Mouse (Mus musculus) bone marrow macrophage, adult 2 months (primary cell): ENCODE measurements around the gene Pxn. TPM values are rescaled to one million over a fixed set of nuclear protein-coding genes. Genes with fewer than 3 reads are reported as not detected.
A peak's percentile ranks its signal among the peaks of the same experiment; 100 is the strongest.

Experiments used
- H3K27ac ChIP-seq: 2 replicates; pipeline ENCODE4 v1.5.1; 2012; ENCODE audit warnings: low read depth, low read length; ENCODE audit not compliant: insufficient read depth
- H3K4me1 ChIP-seq: 2 replicates; pipeline ENCODE4 v1.6.1; 2012; ENCODE audit warnings: low read length; ENCODE audit not compliant: control insufficient read depth, insufficient read depth
- H3K4me3 ChIP-seq: 2 replicates; pipeline ENCODE4 v1.5.1; 2012; ENCODE audit warnings: mild to moderate bottlenecking, low read length, moderate library complexity; ENCODE audit not compliant: insufficient read depth
- CTCF ChIP-seq: IDR thresholded peaks from 2 replicates; pipeline ENCODE4 v1.5.1; 2012; ENCODE audit warnings: low read depth, mild to moderate bottlenecking, low read length, moderate library complexity
- POLR2A ChIP-seq: IDR thresholded peaks from 2 replicates; pipeline ENCODE4 v1.6.1; 2012; ENCODE audit warnings: mild to moderate bottlenecking, low read depth, low read length, borderline replicate concordance
- polyA plus RNA-seq: library from polyadenylated mRNA; stranded (reverse); fragments of >200 nt; gene quantifications from 2 replicates; pipeline ENCODE4 v1.2.4, GENCODE M21; 2012; ENCODE audit not compliant: missing spikeins, insufficient read depth, insufficient read length

Pxn gene
- polyA plus RNA-seq, 1 experiment: 121 TPM

DNA sequence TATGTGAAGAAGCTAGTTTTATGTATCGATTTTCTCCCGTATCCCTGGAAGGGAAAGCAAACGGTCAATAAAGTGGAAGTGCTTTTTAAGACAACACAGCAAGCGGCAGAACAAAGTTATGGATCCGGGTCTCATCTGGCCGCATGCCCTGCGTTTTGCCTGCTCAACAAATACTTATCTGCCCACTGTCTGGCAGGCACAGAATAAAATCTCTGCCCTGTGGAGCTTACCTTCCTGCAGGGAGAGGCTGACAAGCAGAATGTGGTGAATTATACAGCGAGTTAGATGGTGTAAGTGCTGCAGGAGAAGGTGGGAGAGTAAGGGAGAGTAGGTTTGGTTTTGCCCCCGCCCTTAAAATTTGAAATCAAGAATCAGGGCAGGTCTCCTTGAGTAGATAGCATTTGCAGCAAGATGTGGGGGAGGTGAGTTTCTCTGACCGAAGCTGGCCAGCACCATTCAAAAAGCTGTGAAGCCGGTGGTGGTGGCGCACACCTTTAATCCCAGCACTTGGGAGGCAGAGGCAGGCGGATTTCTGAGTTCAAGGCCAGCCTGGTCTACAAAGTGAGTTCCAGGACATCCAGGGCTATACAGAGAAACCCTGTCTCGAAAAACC, 51.8 kb downstream of the Pxn start:
- H3K27ac ChIP-seq: no peak overlapping the region
- H3K4me1 ChIP-seq: peaks cover 7% of the 10 kb centered on the region; the same call in 1 of the 2 replicates
- TF ChIP-seq CTCF (no peak), POLR2A (no peak)
- H3K4me3 ChIP-seq: no peak overlapping the region

DNA sequence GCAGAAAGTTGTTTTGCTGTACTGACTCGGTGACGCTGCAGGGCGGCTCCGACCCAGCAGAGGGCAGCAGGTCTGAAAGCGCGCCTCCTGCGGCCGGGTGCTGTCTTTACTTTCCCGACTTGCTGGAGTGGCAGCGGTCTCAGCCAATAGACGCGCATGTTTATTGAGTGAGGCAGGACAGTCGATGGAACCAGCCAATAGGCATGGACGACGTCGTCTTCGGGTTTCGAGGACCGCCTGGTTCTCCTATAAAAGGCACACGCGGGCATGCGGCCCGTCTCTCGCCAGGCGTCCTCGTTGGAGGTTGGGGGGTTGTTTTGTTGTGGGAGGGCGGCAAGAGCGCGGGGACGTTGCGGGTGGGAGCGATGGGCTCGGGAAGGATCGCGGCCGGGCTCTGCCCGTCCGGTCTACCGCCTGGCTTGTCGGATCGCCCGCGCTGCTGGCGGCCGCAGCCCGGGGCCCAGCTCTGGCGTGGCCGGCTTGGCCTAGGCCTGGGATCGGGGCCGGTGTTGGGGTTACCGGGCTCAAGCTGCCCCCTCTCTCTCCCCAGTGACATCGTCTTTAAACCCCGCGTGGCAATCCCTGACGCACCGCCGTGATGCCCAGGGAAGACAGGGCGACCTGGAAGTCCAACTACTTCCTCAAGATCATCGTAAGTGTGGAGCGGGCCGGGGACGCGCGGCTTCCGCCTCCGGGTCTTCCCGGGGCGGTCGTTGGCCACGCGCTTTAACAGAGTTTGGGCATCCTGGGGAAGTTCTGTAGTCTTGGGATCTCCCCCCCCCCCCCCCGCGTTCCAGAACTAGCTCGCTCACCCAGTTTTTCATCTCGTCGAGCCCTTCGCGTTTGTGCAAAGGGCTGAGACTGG, 53.0 kb downstream of the Pxn start, which contains the start of gene Rplp0:
Gene Rplp0 (plus strand): TSS at position 231 of the 865 bp plus-strand sequence.
- peaks cover 7% of the 10 kb centered on the region; the same call in 1 of the 2 replicates for H3K4me1 ChIP-seq
- peak; percentile 50 for TF ChIP-seq CTCF
- peak; percentile 95 for TF ChIP-seq POLR2A
- peak within 1 kb of the TSS; percentile 91 for H3K27ac ChIP-seq
- H3K4me3 ChIP-seq: peak within 1 kb of the TSS; percentile 72

DNA sequence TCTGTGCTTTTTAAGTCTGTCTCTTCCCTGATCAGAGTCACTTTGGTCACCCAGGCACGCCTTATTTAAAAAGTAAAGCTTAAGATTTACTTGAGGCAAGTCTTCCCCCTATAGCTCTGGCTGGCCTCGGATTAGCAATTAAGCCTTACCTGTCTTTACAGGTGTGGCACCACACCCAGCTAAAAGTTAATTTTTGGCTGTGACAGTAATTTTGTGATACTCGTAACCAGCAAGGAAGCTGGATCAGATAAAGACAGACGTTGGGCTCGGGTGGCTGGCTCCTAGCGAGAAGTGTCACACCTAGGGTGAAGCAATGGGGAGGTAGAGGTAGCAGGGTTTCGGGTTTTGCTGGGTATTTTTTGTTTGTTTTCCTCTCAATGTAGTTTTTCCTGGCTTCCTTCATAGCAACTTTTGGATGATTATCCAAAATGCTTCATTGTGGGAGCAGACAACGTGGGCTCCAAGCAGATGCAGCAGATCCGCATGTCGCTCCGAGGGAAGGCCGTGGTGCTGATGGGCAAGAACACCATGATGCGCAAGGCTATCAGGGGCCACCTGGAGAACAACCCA, 53.9 kb downstream of the Pxn start:
- TF ChIP-seq POLR2A (no peak), CTCF (no peak)
- peak overlapping the region; percentile 91 for H3K27ac ChIP-seq
- H3K4me1 ChIP-seq: peaks cover 7% of the 10 kb centered on the region; the same call in 1 of the 2 replicates
- peak overlapping the region; percentile 72 for H3K4me3 ChIP-seq

DNA sequence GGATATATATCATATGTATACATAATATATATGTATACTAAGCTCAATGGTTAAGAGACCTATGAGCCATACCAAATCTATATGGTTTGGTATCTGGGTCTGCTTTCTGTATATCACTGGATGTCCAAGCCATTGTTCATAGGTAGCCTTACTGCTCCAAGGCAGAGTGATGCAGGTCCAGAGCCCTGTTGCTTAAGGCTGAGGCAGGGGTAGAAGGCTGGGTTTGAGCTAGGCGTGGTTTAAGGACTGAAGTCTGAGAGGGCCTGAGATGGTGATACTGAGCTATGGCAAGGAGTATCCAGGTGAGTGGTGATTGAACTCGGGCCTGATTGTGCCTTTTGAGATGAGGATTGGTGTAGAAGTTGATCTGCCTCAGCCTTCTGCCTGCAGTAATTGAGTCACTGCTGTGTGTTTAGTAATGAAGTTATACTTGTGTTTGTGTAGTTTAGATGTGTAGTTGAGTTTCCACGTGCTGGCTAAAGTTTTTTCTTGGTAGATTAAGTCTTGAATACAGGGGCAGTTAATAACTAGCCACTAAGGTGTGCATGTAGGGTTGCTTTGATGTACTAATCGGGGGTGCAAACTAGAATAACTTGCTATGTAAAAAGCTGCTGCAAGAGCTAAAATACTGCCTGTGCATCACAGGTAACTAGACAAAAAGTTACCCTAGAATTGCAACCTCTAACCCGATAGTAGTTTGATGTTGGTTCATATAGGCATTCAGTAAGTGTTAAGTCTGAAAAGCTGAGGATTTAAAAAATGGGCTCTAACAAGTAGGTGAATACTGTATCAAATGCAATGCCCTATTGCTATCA, 57.5 kb downstream of the Pxn start:
- TF ChIP-seq CTCF (no peak), POLR2A (no peak)
- H3K27ac ChIP-seq: no peak overlapping the region
- peaks cover 14% of the 10 kb centered on the region; the same call in 1 of the 2 replicates for H3K4me1 ChIP-seq
- peak overlapping the region; percentile 89; the same call in 1 of the 2 replicates for H3K4me3 ChIP-seq

DNA sequence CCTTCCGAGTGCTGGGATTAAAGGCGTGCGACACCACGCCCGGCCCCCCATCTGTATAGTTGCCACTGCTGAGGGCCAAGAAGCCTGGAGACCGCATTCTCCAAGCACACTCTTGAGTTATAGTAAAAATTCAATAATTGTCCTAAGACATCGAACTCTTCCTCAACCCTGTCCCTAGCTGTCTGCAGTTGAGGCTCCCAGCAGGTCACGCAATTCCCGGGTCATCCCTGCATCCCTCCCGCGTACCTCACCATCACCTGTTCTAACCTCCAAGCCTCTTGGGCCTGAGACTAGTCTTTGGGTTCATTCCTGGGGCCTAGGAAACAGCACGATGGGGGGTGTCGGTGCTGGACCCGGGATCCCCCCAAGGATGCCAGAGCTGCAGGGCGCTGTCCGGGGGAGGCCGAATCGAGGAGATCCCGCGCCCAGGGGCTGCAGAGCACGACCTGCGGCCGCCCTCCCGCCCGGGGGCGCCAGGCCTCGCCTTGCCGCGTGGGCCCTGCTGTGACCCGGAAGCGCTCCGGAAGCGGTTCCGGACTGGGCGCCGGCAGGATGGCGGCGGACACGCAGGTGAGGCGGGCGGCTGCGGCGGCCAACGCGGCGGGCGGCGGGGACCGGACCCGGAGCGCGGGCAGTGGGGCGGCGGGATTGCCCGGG, 58.4 kb downstream of the Pxn start, which contains the start of gene Gcn1l1:
Gene Gcn1l1 (plus strand): TSS at position 518 of the 657 bp plus-strand sequence.
- H3K4me3 ChIP-seq: peak within 1 kb of the TSS; percentile 89
- H3K27ac ChIP-seq: peak within 1 kb of the TSS; percentile 22
- TF ChIP-seq CTCF (no peak), POLR2A (no peak)
- peaks cover 17% of the 10 kb centered on the region for H3K4me1 ChIP-seq

DNA sequence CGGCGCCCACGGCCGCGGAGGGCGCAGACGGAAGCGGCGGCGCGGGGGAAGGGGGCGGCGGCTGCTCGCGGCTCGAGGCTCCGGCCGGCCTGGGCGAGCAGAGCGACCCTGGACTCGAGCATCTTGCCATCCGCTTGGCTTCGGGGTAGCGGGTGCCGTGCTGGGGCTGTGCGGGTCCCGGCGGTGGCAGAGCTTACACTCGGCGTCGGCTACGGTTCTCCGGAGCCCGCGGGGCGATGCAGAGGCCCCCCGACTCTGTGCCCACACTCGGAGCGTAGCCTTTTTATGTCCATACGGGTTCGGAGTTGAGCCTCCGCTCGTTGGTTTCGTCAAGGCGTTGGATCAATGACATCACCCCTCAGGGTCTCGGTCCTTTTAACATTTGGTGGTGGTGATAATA, 58.9 kb downstream of the Pxn start:
- peak overlapping the region; percentile 15; the same call in 1 of the 2 replicates for H3K27ac ChIP-seq

DNA sequence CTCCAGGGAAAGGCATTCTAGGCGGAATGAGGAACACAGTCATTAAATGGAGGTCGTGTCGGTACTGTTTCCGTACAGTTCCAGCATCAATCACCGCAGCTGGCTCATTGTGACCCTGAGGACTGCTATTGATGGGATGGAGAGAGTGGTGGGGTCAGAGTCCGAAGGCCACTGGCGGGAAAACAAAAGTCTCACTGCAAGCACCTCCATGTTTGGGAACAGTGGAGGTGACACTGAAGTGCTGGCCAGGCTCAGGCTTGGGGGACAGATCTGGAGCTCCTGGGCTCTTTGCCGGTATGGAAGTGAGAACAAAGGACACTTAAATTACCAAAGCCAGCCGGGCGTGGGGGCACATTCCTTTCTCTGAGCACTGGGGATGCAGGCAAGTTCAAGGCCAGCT, 62.2 kb downstream of the Pxn start:
- peaks cover 23% of the 10 kb centered on the region for H3K4me1 ChIP-seq
- TF ChIP-seq CTCF (no peak), POLR2A (no peak)
- H3K27ac ChIP-seq: no peak overlapping the region
- H3K4me3 ChIP-seq: no peak overlapping the region

More for the DNA sequence above, 58.9 kb downstream of the Pxn start:
- Histone ChIP-seq H3K4me1 (peaks cover 17% of the 10 kb centered on the region), H3K4me3 (peak overlapping the region; percentile 89)
- no peak for TF ChIP-seq POLR2A
- TF ChIP-seq CTCF: no peak

DNA sequence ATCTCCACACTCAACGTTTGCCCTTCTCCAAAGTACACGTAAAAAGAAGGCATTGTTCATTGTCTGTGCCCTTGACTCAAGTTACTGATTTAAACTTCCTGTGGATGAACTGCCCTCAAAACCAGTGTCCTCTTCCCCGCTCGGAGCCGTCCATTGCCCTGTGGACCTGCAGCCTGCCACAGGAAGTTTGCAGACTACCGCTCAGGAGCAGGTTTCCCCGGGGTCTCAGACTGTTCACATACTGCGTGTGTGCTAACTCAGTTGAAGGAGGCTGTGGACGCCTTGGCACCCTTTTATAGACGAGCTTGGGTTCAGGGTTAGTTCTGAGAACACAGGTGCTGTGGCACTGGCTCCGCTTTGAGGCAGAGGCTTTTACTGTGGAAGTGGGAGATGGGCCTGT, 62.8 kb downstream of the Pxn start:
- Histone ChIP-seq H3K27ac (no peak overlapping the region), H3K4me1 (peaks cover 28% of the 10 kb centered on the region), H3K4me3 (no peak overlapping the region)
- TF ChIP-seq POLR2A: no peak
- TF ChIP-seq CTCF: no peak
